Mouse (Mus musculus): ENCODE results near the gene Prlr.

DNA sequence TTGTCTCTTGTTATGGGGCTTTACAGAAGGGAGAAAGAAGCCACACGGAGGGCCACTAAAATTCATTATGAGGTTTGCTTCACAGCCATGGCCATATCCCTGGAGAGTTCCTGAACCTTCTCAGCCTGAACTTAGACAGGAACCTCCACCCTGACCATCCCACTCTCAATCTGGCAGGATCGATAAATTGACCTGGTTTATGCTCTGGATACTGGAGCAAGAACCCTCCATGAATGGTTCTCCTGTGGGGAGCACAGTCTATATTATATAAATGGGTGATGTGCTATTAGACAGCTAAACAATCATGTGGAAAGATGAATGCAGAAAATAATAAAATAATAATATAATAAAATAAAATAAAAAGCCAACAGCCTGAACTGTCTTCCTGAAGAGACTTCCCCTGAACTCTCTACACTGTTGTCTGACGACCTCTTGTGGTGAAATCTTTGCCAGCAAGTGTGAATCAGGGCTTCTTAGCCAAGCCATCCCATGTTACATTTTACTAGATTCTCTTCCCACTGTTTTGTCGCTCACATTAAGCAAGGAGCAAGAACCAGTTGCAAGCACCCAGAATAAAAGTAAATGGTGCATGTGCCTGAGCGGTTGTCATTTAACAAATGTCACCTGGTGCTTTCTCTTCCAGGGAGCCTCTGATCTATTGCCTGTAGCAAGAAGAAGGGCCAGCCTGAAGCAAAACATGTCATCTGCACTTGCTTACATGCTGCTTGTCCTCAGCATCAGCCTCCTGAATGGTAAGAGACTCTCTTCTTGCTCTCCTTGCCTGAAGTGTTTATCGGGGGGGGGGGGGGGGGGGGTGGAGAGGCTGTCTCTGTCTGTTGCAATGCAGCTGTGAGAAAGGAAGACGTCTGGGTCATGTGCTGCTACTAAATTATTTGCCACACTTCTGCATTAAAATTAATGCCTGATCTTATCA, 136.8 kb downstream of the Prlr start:
- TF ChIP-seq POLR2A (IDR thresholded peaks at IDR 0.05; ENCODE audit: insufficient read depth, low read depth, low read length) (no peak), EP300 (IDR thresholded peaks at IDR 0.05; ENCODE audit: insufficient read depth, low read depth, low read length) (no peak), CTCF (IDR thresholded peaks at IDR 0.05) (peak; percentile 75)

Data from heart, adult 2 months (tissue).